Mouse (Mus musculus): ENCODE data around the gene Gpa33.

Gpa33 gene

GRCm38 (mm10) chr1:166130224-166130860, at the start of gene Gpa33:
Gpa33 (plus strand) TSS chr1:166130238.
- in situ Hi-C loops (cut with MboI; ENCODE audit: unreplicated experiment in 2 of 2) = no loop called here

- in situ Hi-C loops (cut with MboI; ENCODE audit: unreplicated experiment in 2 of 2) = no loop called here
Observed at GRCm38 (mm10) chr1:166088446-166089170, 41.4 kb upstream of the Gpa33 start.

- in situ Hi-C loops (cut with MboI; ENCODE audit: unreplicated experiment in 2 of 2) = no loop called here
Observed at GRCm38 (mm10) chr1:166089337-166089736, 40.7 kb upstream of the Gpa33 start.

GRCm38 (mm10) chr1:166089739-166090138, 40.3 kb upstream of the Gpa33 start:
- in situ Hi-C loops (cut with MboI; ENCODE audit: unreplicated experiment in 2 of 2) = no loop called here

- in situ Hi-C loops (cut with MboI; ENCODE audit: unreplicated experiment in 2 of 2) = no loop called here
Observed at GRCm38 (mm10) chr1:166090306-166090705, 39.7 kb upstream of the Gpa33 start.

GRCm38 (mm10) chr1:166094462-166094861, 35.6 kb upstream of the Gpa33 start:
- in situ Hi-C loops (cut with MboI; ENCODE audit: unreplicated experiment in 2 of 2) = no loop called here

GRCm38 (mm10) chr1:166098120-166098519, 31.9 kb upstream of the Gpa33 start:
- in situ Hi-C loops (cut with MboI; ENCODE audit: unreplicated experiment in 2 of 2) = no loop called here

GRCm38 (mm10) chr1:166102920-166103608, 27.0 kb upstream of the Gpa33 start:
- in situ Hi-C loops (cut with MboI; ENCODE audit: unreplicated experiment in 2 of 2) = no loop called here

GRCm38 (mm10) chr1:166104858-166105257, 25.2 kb upstream of the Gpa33 start:
- in situ Hi-C loops (cut with MboI; ENCODE audit: unreplicated experiment in 2 of 2) = no loop called here

- in situ Hi-C loops (cut with MboI; ENCODE audit: unreplicated experiment in 2 of 2) = no loop called here
Observed at GRCm38 (mm10) chr1:166105464-166105863, 24.6 kb upstream of the Gpa33 start.

GRCm38 (mm10) chr1:166114986-166115385, 15.1 kb upstream of the Gpa33 start:
- in situ Hi-C loops (cut with MboI; ENCODE audit: unreplicated experiment in 2 of 2) = no loop called here

- in situ Hi-C loops (cut with MboI; ENCODE audit: unreplicated experiment in 2 of 2) = no loop called here
Observed at GRCm38 (mm10) chr1:166115719-166116118, 14.3 kb upstream of the Gpa33 start.

- in situ Hi-C loops (cut with MboI; ENCODE audit: unreplicated experiment in 2 of 2) = no loop called here
Observed at GRCm38 (mm10) chr1:166117866-166118639, 12.0 kb upstream of the Gpa33 start.

- in situ Hi-C loops (cut with MboI; ENCODE audit: unreplicated experiment in 2 of 2) = no loop called here
Observed at GRCm38 (mm10) chr1:166122114-166122513, 7.9 kb upstream of the Gpa33 start.

- in situ Hi-C loops (cut with MboI; ENCODE audit: unreplicated experiment in 2 of 2) = no loop called here
Observed at GRCm38 (mm10) chr1:166123045-166123444, 7.0 kb upstream of the Gpa33 start.

GRCm38 (mm10) chr1:166123751-166124150, 6.3 kb upstream of the Gpa33 start:
- in situ Hi-C loops (cut with MboI; ENCODE audit: unreplicated experiment in 2 of 2) = no loop called here

GRCm38 (mm10) chr1:166124932-166125593, 5.0 kb upstream of the Gpa33 start:
- in situ Hi-C loops (cut with MboI; ENCODE audit: unreplicated experiment in 2 of 2) = no loop called here

GRCm38 (mm10) chr1:166126290-166126689, 3.7 kb upstream of the Gpa33 start:
- in situ Hi-C loops (cut with MboI; ENCODE audit: unreplicated experiment in 2 of 2) = no loop called here

GRCm38 (mm10) chr1:166126795-166127194, 3.2 kb upstream of the Gpa33 start:
- in situ Hi-C loops (cut with MboI; ENCODE audit: unreplicated experiment in 2 of 2) = no loop called here

- in situ Hi-C loops (cut with MboI; ENCODE audit: unreplicated experiment in 2 of 2) = no loop called here
Observed at GRCm38 (mm10) chr1:166127719-166128118, 2.3 kb upstream of the Gpa33 start, which contains the start of gene Dusp27. Dusp27 (minus strand) TSS chr1:166127922.
